Mouse (Mus musculus): ENCODE results near the gene Rpl38.

- TF ChIP-seq CTCF (IDR thresholded peaks at IDR 0.05; ENCODE audit: insufficient read depth, low read length), result no peak
- TF ChIP-seq POLR2A (IDR thresholded peaks at IDR 0.05; ENCODE audit: borderline replicate concordance, extremely low read depth, low read depth, low read length), result no peak
Measured at GRCm38 (mm10) chr11:114675826-114676401, 7.6 kb downstream of the Rpl38 start.
